Comparison of ENCODE assay signal across 9 mouse cellular contexts in the genomic region with DNA sequence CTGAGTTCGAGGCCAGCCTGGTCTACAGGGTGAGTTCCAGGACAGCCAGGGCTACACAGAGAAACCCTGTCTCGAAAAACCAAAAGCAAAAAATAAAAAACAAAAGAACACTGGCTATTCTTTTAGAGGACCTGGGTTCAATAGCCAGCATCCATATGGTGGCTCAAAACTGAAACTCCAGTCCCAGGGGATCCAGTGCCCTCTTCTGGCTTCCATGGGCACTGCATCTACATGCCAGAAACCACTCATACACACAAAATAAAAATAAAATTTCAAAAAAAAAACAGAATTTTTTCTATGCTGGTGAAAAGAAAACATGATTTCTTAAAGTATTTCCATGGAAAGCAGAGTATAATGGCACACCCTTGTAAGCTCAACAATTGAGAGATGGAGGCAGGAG. TPM values are rescaled to one million over a fixed set of nuclear protein-coding genes. Genes with fewer than 3 reads are reported as not detected.
A peak's percentile ranks its signal among the peaks of the same experiment; 100 is the strongest.
DNase-seq lines count a peak whose midpoint lies in the region; ATAC-seq and TF ChIP-seq lines count a peak whose summit lies in the region.
"Had no signal": no experiment of that assay in that cellular context is flagged by ENCODE, and none has a peak within 500 bp of the region (broad histone marks: within the 10 kb centered on the region; RNA-seq: fewer than 3 reads in every experiment).

No protein-coding gene starts in this region.

- H3K4me1 ChIP-seq in liver, adult 2 months (ENCODE audit: control insufficient read depth, insufficient read depth, low read length): peaks cover 26% of the 10 kb centered on the region
- H3K4me1 ChIP-seq in liver, embryonic 12.5 days: peaks cover 41% of the 10 kb centered on the region
- no peaks in the 10 kb centered on the region for H3K4me1 ChIP-seq in forebrain, embryonic 15.5 days

- H3K4me3 ChIP-seq in liver, adult 2 months (ENCODE audit: insufficient read depth, low read depth, low read length): no peak overlapping the region
- no peak overlapping the region for H3K4me3 ChIP-seq in liver, embryonic 12.5 days
- H3K4me3 ChIP-seq in forebrain, embryonic 15.5 days: no peak overlapping the region
- H3K4me3 ChIP-seq: liver, embryonic 15.5 days had no signal

- H3K27me3 ChIP-seq in liver, adult 2 months (ENCODE audit: control insufficient read depth, insufficient read depth, low read length): no peaks in the 10 kb centered on the region
- H3K27me3 ChIP-seq in liver, embryonic 12.5 days (replicated peaks): no peaks in the 10 kb centered on the region
- H3K27me3 ChIP-seq in forebrain, embryonic 15.5 days: no peaks in the 10 kb centered on the region
- H3K27me3 ChIP-seq: liver, embryonic 15.5 days had no signal

- H3K36me3 ChIP-seq in liver, adult 2 months (ENCODE audit: control insufficient read depth, insufficient read depth, low read length): no peaks in the 10 kb centered on the region; the same call in 1 of the 2 replicates
- peaks cover 14% of the 10 kb centered on the region for H3K36me3 ChIP-seq in liver, embryonic 12.5 days
- H3K36me3 ChIP-seq in forebrain, embryonic 15.5 days: no peaks in the 10 kb centered on the region

- WGBS in liver, adult 2 months: 96% methylated on average over 2 of the region's 2 CpGs
- whole genome bisulfite sequencing in liver, embryonic 12.5 days (ENCODE audit: insufficient replicate concordance): 62% methylated on average over 2 of the region's 2 CpGs
- 89% methylated on average over 2 of the region's 2 CpGs for WGBS in forebrain, embryonic 15.5 days

- peak; percentile 64 for TF ChIP-seq CTCF in liver, adult 2 months (IDR thresholded peaks at IDR 0.05; ENCODE audit: low read depth, low read length)

- H3K27ac ChIP-seq in liver, adult 2 months (replicated peaks; ENCODE audit: insufficient read depth, low read depth, low read length): no peak overlapping the region
- H3K27ac ChIP-seq in liver, embryonic 12.5 days: no peak overlapping the region
- H3K27ac ChIP-seq in forebrain, embryonic 15.5 days (replicated peaks): no peak overlapping the region
- H3K27ac ChIP-seq: liver, embryonic 15.5 days had no signal

- peak; percentile 36 for DNase-seq in adrenal gland, adult 2 months
- DNase-seq in adrenal gland, postnatal 4 days (ENCODE audit: low spot score in 2 of 2): no peak
- no peak for DNase-seq in liver, adult 2 months (ENCODE audit: extremely low read depth, low read depth, low spot score)
- DNase-seq in kidney, postnatal 14 days: peak; percentile 21
- peak; percentile 39 to 64 for DNase-seq in spleen, postnatal 10 days (ENCODE audit: low spot score in 2 of 2)
- DNase-seq in urinary bladder, adult 2 months (ENCODE audit: low spot score): no peak

- no peak for ATAC-seq in liver, embryonic 12.5 days
- no peak for ATAC-seq in forebrain, embryonic 15.5 days (replicated peaks)

- TF ChIP-seq POLR2A in liver, adult 2 months (IDR thresholded peaks at IDR 0.05; ENCODE audit: extremely low read depth, insufficient read depth, low read length): no peak

- no peak overlapping the region for H3K4me2 ChIP-seq in liver, embryonic 12.5 days
- no peak overlapping the region for H3K4me2 ChIP-seq in forebrain, embryonic 15.5 days (replicated peaks)
- H3K4me2 ChIP-seq: liver, embryonic 15.5 days had no signal

- no peaks in the 10 kb centered on the region for H3K9me3 ChIP-seq in liver, embryonic 12.5 days (replicated peaks)
- no peaks in the 10 kb centered on the region for H3K9me3 ChIP-seq in forebrain, embryonic 15.5 days
- H3K9me3 ChIP-seq: liver, embryonic 15.5 days had no signal

- peaks cover 24% of the 10 kb centered on the region for H3K79me2 ChIP-seq in liver, adult 2 months (ENCODE audit: control insufficient read depth, insufficient read depth, low read length)

- no peak overlapping the region for H3K9ac ChIP-seq in liver, adult 2 months (ENCODE audit: low read depth, low read length)
- H3K9ac ChIP-seq in liver, embryonic 12.5 days: no peak overlapping the region
- H3K9ac ChIP-seq in forebrain, embryonic 15.5 days (replicated peaks): no peak overlapping the region
- H3K9ac ChIP-seq: liver, embryonic 15.5 days had no signal

RNA-seq across cellular contexts. Expression of a gene that starts 18.3 kb away (rescaled TPM):
- 100 to 1,000 TPM; 105 to 187 TPM for total RNA-seq in adrenal gland, adult 2 months (2021)
- 39.1 and 45.3 TPM in 2 replicates for polyA plus RNA-seq in adrenal gland, adult 2 months (2012; rRNA removed)
- 100 to 1,000 TPM; 122 to 124 TPM for total RNA-seq in adrenal gland, postnatal 4 days (2021)
- 39.3 and 48.7 TPM in 2 replicates for total RNA-seq in liver, adult 2 months (2014; rRNA removed)
- 43.9 and 64.1 TPM in 2 replicates for polyA plus RNA-seq in liver, adult 2 months (2012; rRNA removed)
- polyA plus RNA-seq in liver, embryonic 12.5 days (2016; fragmentation: Nextera tagmentation; extraction: Ambion mirVana): 90.8 and 105 TPM in 2 replicates
- 79.1 and 103 TPM in 2 replicates for polyA plus RNA-seq in urinary bladder, adult 2 months (2012; rRNA removed)
- polyA plus RNA-seq in forebrain, embryonic 15.5 days (2015; fragmentation: Nextera tagmentation; extraction: Ambion mirVana): 221 and 226 TPM in 2 replicates

RNA-seq across cellular contexts. Expression of a gene that starts 47.7 kb away (rescaled TPM):
- total RNA-seq in adrenal gland, adult 2 months (2021): 10 to 100 TPM; 61.1 to 76.8 TPM
- 52.8 and 60.4 TPM in 2 replicates for polyA plus RNA-seq in adrenal gland, adult 2 months (2012; rRNA removed)
- total RNA-seq in adrenal gland, postnatal 4 days (2021): 10 to 100 TPM; 64.7 to 71.1 TPM
- 58.6 and 63.7 TPM in 2 replicates for total RNA-seq in liver, adult 2 months (2014; rRNA removed)
- polyA plus RNA-seq in liver, adult 2 months (2012; rRNA removed): 81.0 and 92.0 TPM in 2 replicates
- polyA plus RNA-seq in liver, embryonic 12.5 days (2016; fragmentation: Nextera tagmentation; extraction: Ambion mirVana): 58.2 and 61.3 TPM in 2 replicates
- 55.1 and 66.5 TPM in 2 replicates for polyA plus RNA-seq in urinary bladder, adult 2 months (2012; rRNA removed)
- polyA plus RNA-seq in forebrain, embryonic 15.5 days (2015; fragmentation: Nextera tagmentation; extraction: Ambion mirVana): 150 and 155 TPM in 2 replicates

Comparison
In these comparisons a context has a peak if more than half of its experiments do, and no peak if none do; other contexts are left out.
1. DNase-seq: peak in adrenal gland, adult 2 months (single experiment), kidney, postnatal 14 days (single experiment) and spleen, postnatal 10 days (2 of 2); none in adrenal gland, postnatal 4 days (0 of 2), liver, adult 2 months (single experiment) and urinary bladder, adult 2 months (single experiment).